Mouse (Mus musculus): ENCODE data around the gene Hist3h2a. TPM values are rescaled to one million over a fixed set of nuclear protein-coding genes. Genes with fewer than 3 reads are reported as not detected.

The Hist3h2a gene
- polyA plus RNA-seq (2014; fragmentation: Nextera tagmentation; extraction: Ambion mirVana): 32.4 and 33.9 TPM in 2 replicates

GRCm38 (mm10) chr11:58954420-58955142 lies at the start of gene Hist3h2a, which contains the start of gene Trim17:
Gene Hist3h2a (plus strand): TSS chr11:58954685.
Gene Trim17 (plus strand): TSS chr11:58954685.
- peak; percentile 93 for ATAC-seq (ENCODE audit: insufficient number of reproducible peaks, insufficient read depth, low FRiP score, low read depth)
- H3K4me1 ChIP-seq (ENCODE audit: control insufficient read depth, insufficient read depth, low read length): peaks cover 16% of the 10 kb centered on the region
- H3K36me3 ChIP-seq (ENCODE audit: control insufficient read depth, insufficient read depth, low read length): peaks cover 4% of the 10 kb centered on the region
- H3K27ac ChIP-seq (ENCODE audit: low read length): peak within 1 kb of the TSS; percentile 97
- no peaks in the 10 kb centered on the region for H3K9me3 ChIP-seq (ENCODE audit: control insufficient read depth, low read depth, low read length)
- no peaks in the 10 kb centered on the region for H3K27me3 ChIP-seq (ENCODE audit: control insufficient read depth, insufficient read depth, low read length)
- H3K4me3 ChIP-seq (ENCODE audit: low read depth, low read length): peak within 1 kb of the TSS; percentile 59
- H3K9ac ChIP-seq (replicated peaks; ENCODE audit: low read depth, low read length): peak within 1 kb of the TSS; percentile 94
- WGBS: under 1% methylated on average over 49 of the region's 49 CpGs
- peak within 1 kb of the TSS; percentile 93 for H3K4me2 ChIP-seq (replicated peaks; ENCODE audit: low read depth, low read length)

- Histone ChIP-seq H3K4me2 (replicated peaks; ENCODE audit: low read depth, low read length) (peak overlapping the region; percentile 49; the same call in 1 of the 2 replicates), H3K27ac (ENCODE audit: low read length) (no peak overlapping the region), H3K27me3 (ENCODE audit: control insufficient read depth, insufficient read depth, low read length) (no peaks in the 10 kb centered on the region), H3K36me3 (ENCODE audit: control insufficient read depth, insufficient read depth, low read length) (peaks cover 14% of the 10 kb centered on the region), H3K9me3 (ENCODE audit: control insufficient read depth, low read depth, low read length) (no peaks in the 10 kb centered on the region), H3K4me1 (ENCODE audit: control insufficient read depth, insufficient read depth, low read length) (peaks cover 7% of the 10 kb centered on the region; the same call in 1 of the 2 replicates), H3K4me3 (ENCODE audit: low read depth, low read length) (no peak overlapping the region), H3K9ac (replicated peaks; ENCODE audit: low read depth, low read length) (no peak overlapping the region)
- WGBS: 47% methylated on average over 6 of the region's 6 CpGs
- ATAC-seq (ENCODE audit: insufficient number of reproducible peaks, insufficient read depth, low FRiP score, low read depth): no peak
Observed at GRCm38 (mm10) chr11:58904838-58905237, 49.6 kb upstream of the Hist3h2a start.

GRCm38 (mm10) chr11:58913776-58914175 lies 40.7 kb upstream of the Hist3h2a start:
- no peak overlapping the region for H3K4me2 ChIP-seq (replicated peaks; ENCODE audit: low read depth, low read length)
- H3K27me3 ChIP-seq (ENCODE audit: control insufficient read depth, insufficient read depth, low read length): no peaks in the 10 kb centered on the region
- H3K4me1 ChIP-seq (ENCODE audit: control insufficient read depth, insufficient read depth, low read length): no peaks in the 10 kb centered on the region
- WGBS: 92% methylated on average over 1 of the region's 1 CpGs
- H3K36me3 ChIP-seq (ENCODE audit: control insufficient read depth, insufficient read depth, low read length): no peaks in the 10 kb centered on the region
- H3K4me3 ChIP-seq (ENCODE audit: low read depth, low read length): no peak overlapping the region
- ATAC-seq (ENCODE audit: insufficient number of reproducible peaks, insufficient read depth, low FRiP score, low read depth): no peak
- H3K9ac ChIP-seq (replicated peaks; ENCODE audit: low read depth, low read length): no peak overlapping the region
- no peak overlapping the region for H3K27ac ChIP-seq (ENCODE audit: low read length)
- H3K9me3 ChIP-seq (ENCODE audit: control insufficient read depth, low read depth, low read length): no peaks in the 10 kb centered on the region

GRCm38 (mm10) chr11:58914461-58915028 lies 39.9 kb upstream of the Hist3h2a start:
- Histone ChIP-seq H3K9ac (replicated peaks; ENCODE audit: low read depth, low read length) (no peak overlapping the region; the same call in 1 of the 2 replicates), H3K27me3 (ENCODE audit: control insufficient read depth, insufficient read depth, low read length) (no peaks in the 10 kb centered on the region), H3K4me1 (ENCODE audit: control insufficient read depth, insufficient read depth, low read length) (no peaks in the 10 kb centered on the region), H3K27ac (ENCODE audit: low read length) (no peak overlapping the region), H3K9me3 (ENCODE audit: control insufficient read depth, low read depth, low read length) (no peaks in the 10 kb centered on the region), H3K36me3 (ENCODE audit: control insufficient read depth, insufficient read depth, low read length) (no peaks in the 10 kb centered on the region), H3K4me2 (replicated peaks; ENCODE audit: low read depth, low read length) (peak overlapping the region; percentile 45), H3K4me3 (ENCODE audit: low read depth, low read length) (peak overlapping the region; percentile 14)
- WGBS: 9% methylated on average over 17 of the region's 17 CpGs
- no peak for ATAC-seq (ENCODE audit: insufficient number of reproducible peaks, insufficient read depth, low FRiP score, low read depth)

GRCm38 (mm10) chr11:58916879-58917744 lies 37.4 kb upstream of the Hist3h2a start:
- Histone ChIP-seq H3K4me1 (ENCODE audit: control insufficient read depth, insufficient read depth, low read length) (no peaks in the 10 kb centered on the region), H3K27ac (ENCODE audit: low read length) (no peak overlapping the region), H3K9me3 (ENCODE audit: control insufficient read depth, low read depth, low read length) (no peaks in the 10 kb centered on the region), H3K36me3 (ENCODE audit: control insufficient read depth, insufficient read depth, low read length) (no peaks in the 10 kb centered on the region), H3K9ac (replicated peaks; ENCODE audit: low read depth, low read length) (no peak overlapping the region), H3K4me2 (replicated peaks; ENCODE audit: low read depth, low read length) (no peak overlapping the region), H3K27me3 (ENCODE audit: control insufficient read depth, insufficient read depth, low read length) (no peaks in the 10 kb centered on the region), H3K4me3 (ENCODE audit: low read depth, low read length) (no peak overlapping the region)
- 56% methylated on average over 14 of the region's 14 CpGs for WGBS
- ATAC-seq (ENCODE audit: insufficient number of reproducible peaks, insufficient read depth, low FRiP score, low read depth): no peak

- H3K9me3 ChIP-seq (ENCODE audit: control insufficient read depth, low read depth, low read length): no peaks in the 10 kb centered on the region
- no peak within 1 kb of the TSS for H3K9ac ChIP-seq (replicated peaks; ENCODE audit: low read depth, low read length)
- no peaks in the 10 kb centered on the region for H3K27me3 ChIP-seq (ENCODE audit: control insufficient read depth, insufficient read depth, low read length)
- WGBS: 81% methylated on average over 12 of the region's 12 CpGs
- H3K4me1 ChIP-seq (ENCODE audit: control insufficient read depth, insufficient read depth, low read length): no peaks in the 10 kb centered on the region
- ATAC-seq (ENCODE audit: insufficient number of reproducible peaks, insufficient read depth, low FRiP score, low read depth): no peak
- H3K4me2 ChIP-seq (replicated peaks; ENCODE audit: low read depth, low read length): no peak within 1 kb of the TSS
- no peak within 1 kb of the TSS for H3K27ac ChIP-seq (ENCODE audit: low read length)
- H3K36me3 ChIP-seq (ENCODE audit: control insufficient read depth, insufficient read depth, low read length): no peaks in the 10 kb centered on the region
- H3K4me3 ChIP-seq (ENCODE audit: low read depth, low read length): no peak within 1 kb of the TSS
Observed at GRCm38 (mm10) chr11:58917745-58918366, 36.6 kb upstream of the Hist3h2a start, which contains the start of gene Btnl10. Gene Btnl10 (plus strand): TSS chr11:58917908.

GRCm38 (mm10) chr11:58918759-58919158 lies 35.7 kb upstream of the Hist3h2a start:
- 67% methylated on average over 5 of the region's 5 CpGs for WGBS
- ATAC-seq (ENCODE audit: insufficient number of reproducible peaks, insufficient read depth, low FRiP score, low read depth): no peak
- H3K9me3 ChIP-seq (ENCODE audit: control insufficient read depth, low read depth, low read length): no peaks in the 10 kb centered on the region
- H3K9ac ChIP-seq (replicated peaks; ENCODE audit: low read depth, low read length): no peak overlapping the region
- H3K27ac ChIP-seq (ENCODE audit: low read length): no peak overlapping the region
- no peak overlapping the region for H3K4me2 ChIP-seq (replicated peaks; ENCODE audit: low read depth, low read length)
- no peaks in the 10 kb centered on the region for H3K4me1 ChIP-seq (ENCODE audit: control insufficient read depth, insufficient read depth, low read length)
- no peaks in the 10 kb centered on the region for H3K36me3 ChIP-seq (ENCODE audit: control insufficient read depth, insufficient read depth, low read length)
- no peaks in the 10 kb centered on the region for H3K27me3 ChIP-seq (ENCODE audit: control insufficient read depth, insufficient read depth, low read length)
- no peak overlapping the region for H3K4me3 ChIP-seq (ENCODE audit: low read depth, low read length)

- Histone ChIP-seq H3K4me2 (replicated peaks; ENCODE audit: low read depth, low read length) (no peak overlapping the region), H3K27me3 (ENCODE audit: control insufficient read depth, insufficient read depth, low read length) (no peaks in the 10 kb centered on the region), H3K9me3 (ENCODE audit: control insufficient read depth, low read depth, low read length) (no peaks in the 10 kb centered on the region), H3K4me1 (ENCODE audit: control insufficient read depth, insufficient read depth, low read length) (no peaks in the 10 kb centered on the region), H3K9ac (replicated peaks; ENCODE audit: low read depth, low read length) (no peak overlapping the region), H3K4me3 (ENCODE audit: low read depth, low read length) (no peak overlapping the region), H3K27ac (ENCODE audit: low read length) (no peak overlapping the region), H3K36me3 (ENCODE audit: control insufficient read depth, insufficient read depth, low read length) (no peaks in the 10 kb centered on the region)
- ATAC-seq (ENCODE audit: insufficient number of reproducible peaks, insufficient read depth, low FRiP score, low read depth): no peak
- 79% methylated on average over 9 of the region's 9 CpGs for WGBS
Observed at GRCm38 (mm10) chr11:58922420-58922819, 32.1 kb upstream of the Hist3h2a start.
